Mouse (Mus musculus) T-helper 1 cell (primary cell): ENCODE results near the gene Galm.

ENCODE experiments used
- in situ Hi-C: fragments of 300-600 bp; cut with MboI, MseI; formaldehyde crosslinking; loops from one replicate; pipeline ENCODE4 v1.15.1; 2025; ENCODE audit warnings: high pct_unique_total_duplicates

The Galm gene

DNA sequence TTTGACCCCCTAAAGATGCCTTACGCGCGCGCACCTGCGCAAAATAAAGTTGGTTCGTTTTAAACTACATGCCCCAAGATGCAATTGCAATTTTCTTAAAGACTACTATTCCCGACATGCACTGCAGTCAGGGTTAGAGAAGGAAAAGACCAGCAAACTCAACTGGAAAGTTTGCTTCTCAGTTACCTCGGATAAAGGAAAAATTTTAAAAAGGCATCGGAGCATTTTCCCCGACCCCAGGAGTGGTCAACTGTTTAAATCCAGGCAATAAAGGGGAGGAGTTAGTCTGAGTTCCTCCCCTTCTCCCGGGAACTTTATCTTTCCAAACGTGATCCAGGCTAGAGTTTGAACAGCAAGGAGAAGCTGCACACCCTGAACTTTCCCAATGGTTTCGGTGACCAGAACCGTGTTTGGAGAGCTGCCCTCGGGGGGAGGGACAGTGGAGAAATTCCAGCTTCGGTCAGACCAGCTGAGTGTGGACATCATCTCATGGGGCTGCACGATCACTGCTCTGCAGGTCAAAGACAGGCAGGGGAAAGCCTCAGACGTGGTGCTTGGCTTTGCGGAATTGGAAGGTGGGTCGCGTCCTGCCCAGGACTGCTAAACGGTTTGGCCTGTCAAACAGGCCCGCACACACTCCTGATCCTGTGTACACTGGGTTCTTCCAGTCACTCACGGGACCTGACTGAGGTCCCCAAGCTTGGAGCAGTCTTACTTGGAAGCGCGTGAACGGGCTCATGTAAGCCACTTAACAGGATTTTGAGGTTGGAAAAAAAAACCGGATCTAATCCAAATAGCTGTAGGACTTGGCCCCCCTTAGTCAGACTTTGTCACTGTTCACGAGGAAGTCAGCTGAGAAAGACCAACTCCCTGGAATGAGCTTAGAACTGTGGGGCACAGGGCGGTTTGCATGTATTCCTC lies at the start of gene Galm:
Gene Galm (plus strand): TSS at position 141 of the 921 bp plus-strand sequence.
- in situ Hi-C loops = no loop called here

- in situ Hi-C loops = no loop called here
These were observed 48.5 kb upstream of the Galm start for GRCm38 (mm10) chr17:80078726-80079125.

- in situ Hi-C loops = no loop called here
These were observed 44.0 kb upstream of the Galm start for GRCm38 (mm10) chr17:80083223-80083622.

- in situ Hi-C loops = no loop called here
These were observed 42.8 kb upstream of the Galm start for GRCm38 (mm10) chr17:80084424-80084823.

- in situ Hi-C loops = no loop called here
These were observed 40.7 kb upstream of the Galm start for GRCm38 (mm10) chr17:80086591-80086990.

GRCm38 (mm10) chr17:80088168-80088567 lies 39.1 kb upstream of the Galm start:
- in situ Hi-C loops = no loop called here

GRCm38 (mm10) chr17:80090551-80090950 lies 36.7 kb upstream of the Galm start:
- in situ Hi-C loops = no loop called here

GRCm38 (mm10) chr17:80091879-80092549 lies 35.3 kb upstream of the Galm start:
- in situ Hi-C loops = no loop called here

GRCm38 (mm10) chr17:80095254-80095899 lies 31.9 kb upstream of the Galm start:
- in situ Hi-C loops = no loop called here

GRCm38 (mm10) chr17:80096043-80096719 lies 31.1 kb upstream of the Galm start:
- in situ Hi-C loops = no loop called here

DNA sequence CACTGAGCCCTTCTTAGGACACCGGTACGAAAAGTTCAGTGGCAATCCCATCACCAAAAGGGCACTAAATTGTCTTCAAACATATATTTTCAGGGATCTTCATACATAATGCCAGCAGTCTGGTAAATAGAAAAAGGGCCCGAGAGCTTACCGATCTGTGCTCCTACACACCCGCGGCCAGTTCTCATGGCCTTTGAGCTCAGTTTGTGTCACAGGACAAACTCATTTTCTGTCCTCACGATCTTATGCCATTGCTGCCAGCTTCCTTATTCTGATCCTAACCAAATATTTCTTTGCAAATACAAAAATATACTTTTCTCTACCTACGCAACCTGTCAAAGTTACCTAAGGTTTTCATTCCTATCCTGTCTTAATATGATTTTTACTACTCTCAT lies 30.6 kb upstream of the Galm start:
- in situ Hi-C loops = no loop called here

- in situ Hi-C loops = no loop called here
These were observed 30.1 kb upstream of the Galm start for GRCm38 (mm10) chr17:80097221-80097620.

DNA sequence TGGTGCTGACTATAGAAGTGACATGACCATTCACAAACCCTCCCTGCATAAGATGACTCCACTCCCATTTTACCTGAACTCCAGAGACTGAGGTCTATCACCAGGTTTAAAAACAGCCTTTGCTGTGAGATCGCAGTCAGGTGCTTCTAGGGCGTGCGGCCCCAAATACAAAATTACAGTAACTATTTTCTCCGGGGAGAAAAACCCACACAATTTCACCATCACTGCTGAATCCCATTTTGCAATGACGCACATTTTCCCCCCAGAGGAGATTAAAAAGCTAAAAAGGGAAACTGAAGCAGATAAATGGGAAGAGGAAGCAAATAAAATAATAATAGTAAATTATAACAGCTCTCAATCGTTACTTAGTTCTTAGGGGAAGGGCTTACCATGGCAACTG lies 27.4 kb upstream of the Galm start:
- in situ Hi-C loops = no loop called here

DNA sequence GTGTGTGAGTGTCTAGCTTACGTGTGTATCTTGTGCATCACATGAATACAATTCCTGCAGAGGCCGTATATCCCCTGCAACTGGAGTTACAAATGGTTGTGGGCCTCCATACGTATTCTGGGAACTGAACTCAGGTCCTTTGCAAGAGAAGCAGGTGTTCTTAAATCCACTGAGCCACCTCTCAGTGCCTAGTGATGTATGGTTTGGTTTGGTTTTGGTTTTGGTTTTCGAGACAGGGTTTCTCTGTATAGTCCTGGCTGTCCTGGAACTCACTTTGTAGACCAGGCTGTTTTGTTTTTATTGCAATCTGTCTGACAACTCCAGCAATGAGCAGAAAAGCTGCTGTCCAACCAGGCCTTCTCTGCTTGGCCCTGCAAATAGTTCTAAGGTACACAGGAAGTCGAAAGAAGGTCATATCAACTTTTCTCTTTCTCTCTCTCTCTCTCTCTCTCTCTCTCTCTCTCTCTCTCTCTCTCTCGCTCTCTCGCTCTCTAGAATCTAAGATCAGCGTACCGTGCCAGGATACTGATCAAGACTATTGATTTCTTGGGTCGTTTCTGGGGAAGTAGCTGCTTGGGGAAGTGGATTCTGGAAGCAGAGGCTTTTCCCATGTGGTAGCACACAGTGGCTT lies 21.8 kb upstream of the Galm start:
- in situ Hi-C loops = loop anchor here (5.0 kb wide), 1 partner anchor 43 kb away; the partner anchor contains the start of gene Hnrnpll

DNA sequence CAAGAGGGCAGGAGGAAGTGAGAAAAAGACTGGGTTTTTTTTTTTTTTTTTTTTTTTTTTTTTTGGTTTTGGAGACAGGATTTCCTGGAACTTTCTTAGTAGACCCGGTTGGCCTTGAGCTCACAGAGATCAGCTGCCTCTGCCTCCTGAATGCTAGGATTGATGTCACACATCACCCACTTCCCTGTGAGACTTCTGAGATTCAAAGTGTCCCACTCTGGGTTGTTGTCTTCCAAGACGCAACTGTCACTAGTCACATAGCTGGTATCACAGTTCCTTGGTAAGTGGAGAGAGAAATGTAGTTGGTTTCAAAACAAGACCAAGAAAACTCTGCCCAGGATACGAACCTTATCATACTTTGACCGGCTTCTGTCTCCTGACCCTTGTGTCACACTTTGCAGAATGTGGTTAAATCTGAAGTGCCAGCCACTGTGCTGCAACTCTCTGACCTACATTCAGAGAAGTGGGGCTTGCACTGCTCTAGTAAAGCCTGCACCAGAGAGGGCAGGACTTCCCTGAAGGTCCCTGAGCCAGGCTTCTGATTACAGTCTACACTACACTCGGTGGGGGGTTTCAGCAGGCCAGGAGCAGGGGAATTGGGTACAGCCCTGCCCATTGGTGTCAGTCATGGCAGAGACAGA lies 14.5 kb upstream of the Galm start:
- in situ Hi-C loops = no loop called here

DNA sequence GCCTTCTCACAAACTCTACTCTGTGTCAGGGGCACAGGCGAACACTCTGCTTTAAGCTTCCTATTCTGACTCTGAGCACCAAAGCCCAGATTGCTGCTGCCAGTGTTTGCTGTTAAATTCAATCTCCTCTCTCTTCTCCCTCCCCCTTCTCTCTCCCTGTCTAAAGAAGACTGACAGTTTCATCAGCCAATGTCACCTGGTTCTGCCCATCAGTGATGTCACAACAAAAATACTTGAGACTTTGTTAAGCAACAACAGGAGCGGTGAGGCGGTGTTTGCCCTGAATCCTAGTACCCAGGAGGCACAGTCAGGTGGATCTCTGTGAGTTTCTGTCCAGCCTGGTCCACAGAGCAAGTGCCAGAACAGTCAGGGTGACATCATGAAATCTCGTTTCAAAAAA lies 13.8 kb upstream of the Galm start:
- in situ Hi-C loops = no loop called here

DNA sequence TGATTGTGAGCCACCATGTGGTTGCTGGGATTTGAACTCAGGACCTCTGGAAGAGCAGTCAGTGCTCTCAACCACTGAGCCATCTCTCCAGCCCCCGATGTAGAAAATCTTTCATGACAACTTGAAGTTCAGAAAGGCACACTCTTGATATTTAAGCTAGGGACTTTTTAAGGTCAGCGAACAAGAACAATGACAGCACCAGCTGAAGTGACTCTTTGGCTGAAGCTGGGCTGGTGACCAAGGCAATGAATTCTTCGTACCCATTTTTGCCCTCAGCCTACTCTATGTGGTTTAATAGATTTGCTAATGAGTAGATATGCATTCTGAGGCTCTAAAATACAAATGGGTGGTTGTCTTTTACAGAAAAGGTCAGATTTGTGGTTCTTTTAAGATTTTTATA lies 6.9 kb upstream of the Galm start:
- in situ Hi-C loops = no loop called here

GRCm38 (mm10) chr17:80121833-80122232 lies 5.4 kb upstream of the Galm start:
- in situ Hi-C loops = no loop called here

DNA sequence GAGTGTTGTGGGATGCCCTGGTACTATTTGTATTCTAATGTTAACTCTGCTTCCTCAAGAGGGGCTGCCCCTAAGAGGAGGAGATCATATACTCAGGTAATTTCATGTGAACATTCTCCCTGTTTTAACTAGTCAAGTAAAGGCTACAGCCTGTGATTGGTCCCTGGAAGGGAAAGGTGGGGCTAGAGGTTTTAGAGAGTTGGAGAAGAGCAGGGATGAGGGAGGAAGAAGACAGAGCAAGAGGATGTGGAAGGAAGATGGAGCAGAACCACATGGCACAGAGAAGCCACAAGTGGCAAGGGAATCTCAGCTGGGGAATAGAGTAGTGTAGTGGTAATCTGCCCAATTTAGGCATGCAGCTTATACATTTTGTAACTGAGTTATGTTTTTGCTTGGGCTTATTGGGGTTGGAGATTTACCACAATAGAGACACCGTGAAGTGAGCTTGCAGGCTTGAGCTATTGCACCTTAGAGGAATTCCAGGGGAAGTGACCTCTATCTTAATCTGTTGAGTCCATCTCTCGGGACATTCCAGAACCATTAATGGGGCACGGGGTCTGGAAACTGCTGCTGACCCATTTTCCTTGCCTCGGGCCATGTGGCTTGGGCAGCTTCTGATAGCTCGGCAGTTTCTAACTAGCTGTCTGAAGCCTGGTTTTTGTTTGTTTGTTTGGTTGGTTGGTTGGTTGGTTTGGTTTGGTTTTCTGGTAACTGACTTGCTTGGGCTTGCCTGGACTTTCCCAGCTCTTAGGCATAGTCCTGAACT lies 2.1 kb upstream of the Galm start:
- in situ Hi-C loops = no loop called here

GRCm38 (mm10) chr17:80126166-80126565 lies 1.1 kb upstream of the Galm start:
- in situ Hi-C loops = no loop called here
